Mouse (Mus musculus) embryo, embryonic 10.5 days (tissue): ENCODE data around the gene Cep162.
A peak's percentile ranks its signal among the peaks of the same experiment; 100 is the strongest.

Source experiments
- DNase-seq: peaks from one replicate; pipeline ENCODE4 v3.0.0-alpha.2; 2015; ENCODE audit warnings: low spot score

Gene Cep162

DNA sequence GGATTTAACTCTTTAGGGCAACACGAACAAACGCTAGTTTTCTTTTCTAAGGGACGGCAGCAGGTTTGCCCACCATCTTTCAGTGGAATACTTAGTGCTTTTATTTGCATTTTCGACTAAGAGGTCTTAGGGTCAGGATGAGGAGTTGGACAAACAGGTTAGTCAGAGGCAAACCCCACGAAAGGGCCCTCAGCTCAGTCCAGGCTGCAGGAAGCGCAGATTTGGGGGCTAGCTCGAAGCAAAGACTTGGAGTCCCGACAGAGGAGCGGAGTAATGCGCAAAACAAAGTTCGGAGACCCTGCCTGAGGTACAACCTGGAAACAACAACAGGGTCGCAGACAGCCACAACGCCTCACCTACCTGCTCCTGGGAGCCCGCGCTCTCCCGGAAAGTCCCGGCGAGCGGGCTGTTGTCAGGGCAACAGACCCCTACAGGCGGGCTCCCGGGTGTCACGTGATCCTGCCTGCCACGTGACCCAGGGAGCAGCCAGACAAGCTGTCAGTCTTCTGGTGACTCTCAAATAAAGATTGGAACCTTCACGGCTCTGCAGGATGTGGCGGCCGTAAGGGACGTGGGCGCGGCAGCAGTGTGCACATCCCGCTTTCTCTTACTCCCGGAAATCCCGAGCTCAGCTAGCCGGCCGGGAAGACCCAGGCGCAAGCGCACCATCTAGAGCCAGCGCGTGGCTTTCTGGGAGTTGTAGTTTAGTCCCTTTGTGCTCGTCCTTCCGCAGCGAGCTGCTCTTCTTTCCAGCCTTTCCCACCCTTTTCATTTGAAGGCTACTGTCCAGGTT lies at the start of gene Cep162:
Gene Cep162, minus strand, starts transcription at position 634 of the 793 bp plus-strand sequence.
- peak; percentile 95 for DNase-seq

- DNase-seq: peak; percentile 30
Observed at GRCm38 (mm10) chr9:87303196-87303595, 47.9 kb upstream of the Cep162 start.

DNA sequence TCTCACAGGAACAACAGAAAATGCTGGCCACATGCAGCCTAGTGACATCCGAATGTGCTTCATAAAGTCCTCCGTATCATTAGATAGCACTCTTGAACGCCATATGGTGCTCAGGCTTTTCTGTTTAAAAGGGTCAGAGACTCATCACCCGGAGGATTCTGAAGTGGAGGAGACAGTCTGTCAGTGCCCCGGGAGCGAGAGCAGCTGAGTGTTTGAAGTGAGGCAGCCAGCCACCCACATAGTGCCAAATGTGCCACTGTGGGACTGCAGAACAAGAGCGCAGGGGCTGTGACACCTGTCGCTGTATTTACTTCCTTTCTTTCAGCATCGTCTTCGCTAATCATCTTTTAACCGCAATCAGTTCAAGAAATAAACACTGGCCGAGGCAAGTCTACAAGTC lies 43.6 kb upstream of the Cep162 start:
- DNase-seq: peak; percentile 36

GRCm38 (mm10) chr9:87297522-87297921 lies 42.2 kb upstream of the Cep162 start:
- DNase-seq: no peak

- DNase-seq: no peak
Observed at GRCm38 (mm10) chr9:87255696-87256030, 327 bp upstream of the Cep162 start.

- peak; percentile 62 for DNase-seq
Observed at GRCm38 (mm10) chr9:87248118-87248517, 7.2 kb downstream of the Cep162 start.

DNA sequence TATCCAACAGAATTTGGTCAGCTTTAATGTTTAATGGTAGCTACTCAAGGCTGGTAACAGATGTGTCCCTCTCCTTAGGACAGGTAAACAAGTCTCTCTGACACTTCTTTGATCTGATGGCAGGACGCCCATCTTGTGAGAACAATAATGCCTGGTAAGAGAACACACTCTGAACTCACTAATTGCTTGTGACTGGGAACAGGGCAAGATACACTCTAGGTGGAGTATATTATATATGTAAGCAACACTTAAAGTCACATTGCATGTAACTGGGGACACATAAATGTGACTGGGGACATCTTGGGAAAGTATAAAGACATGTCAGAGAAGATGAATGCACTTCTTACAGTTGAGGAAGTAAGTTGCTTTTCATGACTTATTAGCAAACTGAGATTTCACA lies 7.7 kb downstream of the Cep162 start:
- no peak for DNase-seq

- no peak for DNase-seq
Observed at GRCm38 (mm10) chr9:87213204-87213603, 42.1 kb downstream of the Cep162 start.

- no peak for DNase-seq
Observed at GRCm38 (mm10) chr9:87210830-87211339, 44.5 kb downstream of the Cep162 start.

DNA sequence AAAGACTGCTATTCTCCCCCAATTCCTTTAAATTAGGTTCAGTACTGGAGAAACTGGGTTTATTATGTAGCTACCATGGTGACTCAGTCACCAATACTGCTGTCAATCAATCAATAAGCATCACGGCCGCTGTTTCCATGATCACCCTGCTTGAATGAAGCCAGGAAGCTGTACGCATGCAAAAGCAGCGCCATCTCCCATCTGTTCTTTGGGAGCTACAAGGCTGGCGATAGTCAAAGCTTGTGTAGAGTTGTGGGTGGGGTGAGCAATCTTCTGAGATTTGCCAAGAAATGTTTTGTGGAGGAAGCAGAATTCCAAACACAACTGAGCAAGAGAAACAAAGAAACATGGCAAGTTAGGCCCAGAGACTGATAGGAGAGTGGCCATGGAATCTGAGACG lies 52.9 kb downstream of the Cep162 start:
- no peak for DNase-seq

GRCm38 (mm10) chr9:87200919-87201318 lies 54.4 kb downstream of the Cep162 start:
- DNase-seq: no peak

DNA sequence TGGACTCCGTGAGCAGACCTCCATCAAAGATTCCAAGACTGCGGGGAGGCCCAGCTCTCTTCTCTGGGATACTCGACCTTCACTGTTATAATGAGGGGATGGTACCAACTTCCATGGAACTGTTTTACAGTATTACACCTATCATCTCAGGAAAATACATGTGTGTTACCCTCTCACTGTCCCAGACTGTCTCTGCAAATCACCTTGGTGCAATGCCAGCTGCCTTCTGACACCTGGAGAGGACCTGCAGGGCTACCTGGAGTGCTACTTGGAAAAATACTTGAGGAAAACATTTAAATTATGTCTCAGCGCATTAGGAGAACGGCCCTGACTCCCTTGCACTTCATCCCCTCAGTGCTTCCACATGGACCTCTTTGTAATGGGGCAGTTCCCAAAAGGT lies 54.9 kb downstream of the Cep162 start:
- no peak for DNase-seq

GRCm38 (mm10) chr9:87198036-87198435 lies 57.3 kb downstream of the Cep162 start:
- DNase-seq: no peak

DNA sequence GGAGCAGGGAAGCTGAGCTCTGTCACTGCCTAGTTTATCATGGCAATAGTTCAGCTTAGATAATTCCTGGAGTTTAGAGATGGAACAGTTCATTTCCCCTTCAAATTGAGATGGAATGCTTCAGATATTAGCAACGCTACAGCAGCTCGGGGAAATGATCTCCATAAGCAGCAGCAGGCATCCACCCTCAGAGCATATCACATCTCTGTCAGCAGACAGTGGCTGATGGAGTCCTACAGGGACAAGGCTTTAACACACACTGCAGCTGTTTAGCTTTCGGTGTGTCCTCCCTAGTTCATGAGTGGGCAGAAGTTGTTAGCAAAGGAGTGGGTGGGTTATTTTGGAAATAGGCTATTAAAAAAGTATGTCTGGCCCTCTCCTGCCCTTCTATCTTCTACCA lies 58.1 kb downstream of the Cep162 start:
- no peak for DNase-seq

- peak; percentile 12 for DNase-seq
Observed at GRCm38 (mm10) chr9:87193721-87194120, 61.6 kb downstream of the Cep162 start.

DNA sequence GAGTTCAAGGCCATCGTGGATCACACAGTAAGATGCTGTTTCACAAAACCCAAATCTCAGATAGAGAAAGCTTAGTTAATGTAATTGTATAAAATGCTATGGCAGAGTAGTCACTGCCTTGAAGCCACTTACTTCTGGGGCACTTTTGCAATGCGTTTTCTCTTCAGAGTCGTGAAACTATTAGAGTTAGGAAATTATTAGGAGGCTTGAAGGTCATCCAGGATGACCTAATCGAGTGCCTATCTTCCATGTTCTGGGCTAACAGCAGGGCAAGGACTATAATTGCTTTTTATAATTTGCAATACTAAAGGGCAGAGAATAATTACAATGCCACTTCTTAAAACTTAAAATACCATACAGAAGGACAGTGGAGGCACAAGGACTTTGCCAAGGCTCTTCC lies 68.0 kb downstream of the Cep162 start:
- no peak for DNase-seq

DNA sequence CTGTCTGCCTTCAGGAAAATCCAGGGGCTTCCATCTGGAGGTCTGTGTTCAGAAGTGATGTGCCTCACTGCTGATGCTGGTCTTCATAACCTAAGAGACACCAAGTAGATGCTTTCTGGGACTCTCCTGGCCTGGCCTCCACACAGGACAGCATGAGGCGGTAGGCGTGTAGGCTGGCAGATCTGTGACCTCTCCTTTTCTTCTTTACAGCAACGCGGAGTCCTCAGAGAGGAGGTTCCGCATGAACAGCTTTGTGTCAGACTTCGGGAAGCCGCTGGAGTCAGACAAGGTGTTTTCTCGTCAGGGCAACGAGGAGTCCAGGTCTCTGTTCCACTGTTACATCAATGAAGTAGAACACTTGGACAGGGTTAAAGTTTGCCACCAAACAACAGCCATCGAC lies 73.1 kb downstream of the Cep162 start:
- DNase-seq: no peak

- no peak for DNase-seq
Observed at GRCm38 (mm10) chr9:87178534-87178933, 76.8 kb downstream of the Cep162 start.

DNA sequence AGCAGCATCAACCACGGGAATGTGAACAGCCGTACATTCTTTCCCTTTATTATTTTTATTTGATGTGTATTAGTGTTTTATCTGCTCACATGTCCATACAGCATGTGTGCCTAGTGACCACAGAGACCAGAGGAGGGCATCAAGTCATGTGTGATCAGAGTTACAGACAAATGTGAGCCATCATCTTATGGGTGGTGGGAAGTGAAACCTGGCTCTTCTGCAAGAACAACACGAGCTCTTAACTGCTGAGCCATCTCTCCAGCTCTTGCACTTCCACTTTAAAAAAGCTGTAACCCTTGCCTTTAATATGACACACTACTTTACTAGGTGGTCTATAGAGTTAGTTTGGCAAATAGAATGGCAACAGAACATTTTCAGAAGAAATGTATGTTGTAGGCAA lies 83.8 kb downstream of the Cep162 start:
- DNase-seq: no peak

- DNase-seq: no peak
Observed at GRCm38 (mm10) chr9:87170891-87171290, 84.4 kb downstream of the Cep162 start.

DNA sequence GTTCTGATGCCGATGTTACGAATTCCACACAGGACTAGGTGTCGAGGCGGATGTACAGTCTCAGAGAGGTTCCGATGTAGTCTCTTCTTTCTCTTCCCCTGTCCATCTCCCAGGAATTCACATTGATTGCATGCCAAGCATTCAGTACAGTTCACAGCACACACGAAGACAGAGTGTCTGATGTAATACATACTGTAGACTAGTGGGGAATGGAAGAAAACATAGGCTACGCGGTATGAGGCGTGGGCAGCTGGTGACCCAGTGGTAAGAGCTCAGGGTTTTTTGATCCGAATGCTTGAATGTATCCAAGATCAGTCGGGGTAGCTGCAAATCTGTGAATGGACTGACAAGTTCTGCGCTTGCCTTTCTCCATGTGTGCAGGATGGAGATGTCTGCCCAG lies 86.2 kb downstream of the Cep162 start:
- DNase-seq: no peak

DNA sequence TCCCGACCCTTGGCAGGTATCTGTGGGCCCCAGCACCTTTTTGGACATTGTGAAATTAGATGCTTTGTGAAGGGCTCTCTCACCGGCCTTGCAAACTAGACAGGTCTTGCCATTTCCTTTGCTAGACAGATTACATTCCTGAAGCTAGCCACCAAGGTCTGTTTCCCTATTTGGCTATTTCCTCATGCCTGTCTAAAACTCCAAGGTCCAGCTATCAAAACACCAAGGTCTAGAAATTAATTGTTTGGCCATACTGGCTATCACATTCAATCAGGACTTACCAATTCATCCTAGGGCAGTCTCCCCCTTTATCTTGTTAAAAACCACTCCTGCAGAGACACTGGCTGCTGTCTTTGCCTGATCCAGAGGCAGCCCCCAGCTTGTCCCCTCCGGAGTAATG lies 87.3 kb downstream of the Cep162 start:
- DNase-seq: no peak

DNA sequence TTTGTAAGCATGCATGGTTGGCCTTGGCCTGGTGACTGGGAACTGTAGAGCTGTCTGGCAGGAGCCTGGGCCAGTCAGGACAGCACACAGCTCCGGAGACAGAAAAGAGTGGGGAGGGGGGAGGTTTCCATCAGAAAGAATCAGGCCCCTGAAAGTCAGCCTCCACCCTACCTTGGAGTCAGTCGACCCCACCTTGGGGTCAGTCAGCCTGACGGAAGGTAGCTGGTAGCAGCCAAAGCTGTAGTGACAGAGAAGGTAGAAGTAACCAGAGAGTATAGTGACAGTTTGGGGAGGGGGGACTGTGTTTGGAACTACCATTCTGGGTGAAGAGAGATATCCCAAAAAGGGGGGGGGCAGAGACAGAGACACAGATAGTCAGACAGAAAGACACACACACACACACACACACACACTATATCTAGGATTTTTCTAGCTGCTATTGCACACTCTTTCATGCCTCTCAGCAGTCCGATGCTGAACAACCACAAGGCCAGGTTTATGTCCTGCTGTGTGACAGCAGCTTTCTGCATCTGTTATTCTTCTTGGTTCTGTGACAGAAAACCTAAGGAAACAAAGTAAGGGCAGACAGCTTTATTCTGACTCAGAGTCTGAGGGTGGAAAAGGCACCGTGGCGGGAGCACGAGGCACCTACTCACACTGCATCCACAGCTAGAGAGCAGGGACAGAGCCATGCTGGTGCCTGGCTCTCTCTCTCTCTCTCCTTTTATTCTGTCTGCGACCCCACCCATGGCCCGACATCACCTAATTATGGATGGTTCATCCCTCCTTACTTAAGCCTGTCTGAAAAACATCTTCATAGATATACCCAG lies 88.1 kb downstream of the Cep162 start:
- no peak for DNase-seq
